ENCODE assay signal across 10 mouse cellular contexts in genomic region chr1:87036334-87036733, GRCm38 (mm10). TPM values are rescaled to one million over a fixed set of nuclear protein-coding genes. Genes with fewer than 3 reads are reported as not detected.
A peak's percentile ranks its signal among the peaks of the same experiment; 100 is the strongest.
DNase-seq lines count a peak whose midpoint lies in the region; ATAC-seq lines count a peak whose summit lies in the region.
"Had no signal": no experiment of that assay in that cellular context is flagged by ENCODE, and none has a peak within 500 bp of the region (broad histone marks: within the 10 kb centered on the region; RNA-seq: fewer than 3 reads in every experiment).

No protein-coding gene starts in this region.

- 36% methylated on average over 3 of the region's 3 CpGs for WGBS in kidney, embryonic 16.5 days
- 68% methylated on average over 3 of the region's 3 CpGs for WGBS in heart, embryonic 15.5 days
- 50% methylated on average over 3 of the region's 3 CpGs for WGBS in midbrain, embryonic 11.5 days

- peaks cover 37% of the 10 kb centered on the region for H3K4me1 ChIP-seq in kidney, embryonic 16.5 days (ENCODE audit: insufficient read depth, low read length)
- H3K4me1 ChIP-seq in brown adipose tissue, adult 24 weeks (ENCODE audit: control insufficient read depth, insufficient read depth, insufficient read length, low read length): peaks cover 18% of the 10 kb centered on the region
- H3K4me1 ChIP-seq in heart, embryonic 15.5 days (replicated peaks): peaks cover 31% of the 10 kb centered on the region
- peaks cover 17% of the 10 kb centered on the region for H3K4me1 ChIP-seq in midbrain, embryonic 11.5 days (ENCODE audit: control insufficient read depth, insufficient read depth, low read length)

- peak overlapping the region; percentile 86 for H3K27ac ChIP-seq in kidney, embryonic 16.5 days (ENCODE audit: low read length)
- peak overlapping the region; percentile 18; the same call in 1 of the 2 replicates for H3K27ac ChIP-seq in brown adipose tissue, adult 24 weeks (replicated peaks; ENCODE audit: low read depth, low read length)
- peak overlapping the region; percentile 65 for H3K27ac ChIP-seq in heart, embryonic 15.5 days
- peak overlapping the region; percentile 69 for H3K27ac ChIP-seq in midbrain, embryonic 11.5 days (ENCODE audit: low read depth, low read length)
- H3K27ac ChIP-seq: liver, embryonic 15.5 days had no signal

- DNase-seq in kidney, postnatal 14 days: no peak
- no peak for DNase-seq in midbrain, embryonic 11.5 days (ENCODE audit: low spot score, missing footprints)
- DNase-seq in ovary, postnatal 36 days (ENCODE audit: low spot score): no peak
- no peak for DNase-seq in left cerebral cortex, postnatal 25 days (ENCODE audit: low spot score in 2 of 2)
- no peak for DNase-seq in layer of hippocampus, adult 11-12 months (ENCODE audit: low spot score)

- no peaks in the 10 kb centered on the region for H3K9me3 ChIP-seq in kidney, embryonic 16.5 days (ENCODE audit: low read length)
- H3K9me3 ChIP-seq in heart, embryonic 15.5 days (replicated peaks): no peaks in the 10 kb centered on the region
- no peaks in the 10 kb centered on the region for H3K9me3 ChIP-seq in midbrain, embryonic 11.5 days (ENCODE audit: control insufficient read depth, low read length)
- H3K9me3 ChIP-seq: liver, embryonic 15.5 days had no signal

- peak overlapping the region; percentile 45; the same call in 1 of the 2 replicates for H3K9ac ChIP-seq in kidney, embryonic 16.5 days (replicated peaks; ENCODE audit: low read length)
- H3K9ac ChIP-seq in heart, embryonic 15.5 days: no peak overlapping the region
- H3K9ac ChIP-seq in midbrain, embryonic 11.5 days (ENCODE audit: low read length): peak overlapping the region; percentile 33
- H3K9ac ChIP-seq: liver, embryonic 15.5 days had no signal

- H3K4me2 ChIP-seq in kidney, embryonic 16.5 days (replicated peaks; ENCODE audit: low read depth, low read length): no peak overlapping the region
- no peak overlapping the region for H3K4me2 ChIP-seq in heart, embryonic 15.5 days
- no peak overlapping the region for H3K4me2 ChIP-seq in midbrain, embryonic 11.5 days
- H3K4me2 ChIP-seq: liver, embryonic 15.5 days had no signal

- intact Hi-C loops in left cerebral cortex, postnatal 25 days (cut with DNase I): no loop called here

- no peaks in the 10 kb centered on the region for H3K27me3 ChIP-seq in kidney, embryonic 16.5 days (ENCODE audit: insufficient read depth, low read length)
- no peaks in the 10 kb centered on the region for H3K27me3 ChIP-seq in heart, embryonic 15.5 days
- no peaks in the 10 kb centered on the region for H3K27me3 ChIP-seq in midbrain, embryonic 11.5 days (ENCODE audit: control insufficient read depth, insufficient read depth, low read length)
- H3K27me3 ChIP-seq: liver, embryonic 15.5 days had no signal

- H3K36me3 ChIP-seq in kidney, embryonic 16.5 days (ENCODE audit: insufficient read depth, low read length): no peaks in the 10 kb centered on the region
- no peaks in the 10 kb centered on the region for H3K36me3 ChIP-seq in heart, embryonic 15.5 days
- H3K36me3 ChIP-seq in midbrain, embryonic 11.5 days (ENCODE audit: control insufficient read depth, insufficient read depth, low read length): no peaks in the 10 kb centered on the region
- H3K36me3 ChIP-seq: liver, embryonic 15.5 days had no signal

- peak; percentile 82 for ATAC-seq in kidney, embryonic 16.5 days (ENCODE audit: low FRiP score, low TSS enrichment)
- no peak for ATAC-seq in heart, embryonic 15.5 days (replicated peaks; ENCODE audit: insufficient number of reproducible peaks, insufficient read depth, low FRiP score, low read depth)
- peak; percentile 33; the same call in 1 of the 2 replicates for ATAC-seq in midbrain, embryonic 11.5 days (ENCODE audit: low FRiP score)

- H3K4me3 ChIP-seq in kidney, embryonic 16.5 days (ENCODE audit: low read length): no peak overlapping the region
- H3K4me3 ChIP-seq in brown adipose tissue, adult 24 weeks (ENCODE audit: insufficient read depth, low read depth, low read length): no peak overlapping the region
- no peak overlapping the region for H3K4me3 ChIP-seq in heart, embryonic 15.5 days
- H3K4me3 ChIP-seq in midbrain, embryonic 11.5 days (ENCODE audit: low read depth, low read length): no peak overlapping the region
- H3K4me3 ChIP-seq: liver, embryonic 15.5 days had no signal

RNA-seq across cellular contexts. Expression of gene Alppl2, which starts 53.4 kb away (rescaled TPM):
- not detected in 2 replicates for polyA plus RNA-seq in kidney, embryonic 16.5 days (2015; fragmentation: Nextera tagmentation; extraction: Ambion mirVana)
- polyA plus RNA-seq in brown adipose tissue, adult 24 weeks (2012; ENCODE audit: insufficient read depth, insufficient read length, missing spikeins): not detected in 2 replicates
- polyA plus RNA-seq in heart, embryonic 15.5 days (2015; fragmentation: Nextera tagmentation; extraction: Ambion mirVana): not detected in 2 replicates
- polyA plus RNA-seq in midbrain, embryonic 11.5 days (2014; fragmentation: Nextera tagmentation; extraction: Ambion mirVana): not detected in 2 replicates
- total RNA-seq in left cerebral cortex, postnatal 25 days (2021): not detected
- polyA plus RNA-seq: cortical plate, adult 2 months; liver, embryonic 15.5 days had no signal

Comparison
In these comparisons a context has a peak if more than half of its experiments do, and no peak if none do; other contexts are left out.
1. H3K27ac ChIP-seq: peak in every context shown above with its lines; median percentile 86 in kidney, embryonic 16.5 days; 69 in midbrain, embryonic 11.5 days; 65 in heart, embryonic 15.5 days; 18 in brown adipose tissue, adult 24 weeks.